Mouse (Mus musculus) bone marrow macrophage, adult 2 months (primary cell): ENCODE measurements at regions not wholly inside any gene's neighbourhood (a gene's known extent, or its start where the extent isn't known, plus 50 kb on each side); places are given as distances from the start of the nearest gene placed in this dataset.

Experiments used
- CTCF ChIP-seq: IDR thresholded peaks from 2 replicates; pipeline ENCODE4 v1.5.1; 2012; ENCODE audit warnings: low read depth, mild to moderate bottlenecking, low read length, moderate library complexity
- POLR2A ChIP-seq: IDR thresholded peaks from 2 replicates; pipeline ENCODE4 v1.6.1; 2012; ENCODE audit warnings: mild to moderate bottlenecking, low read depth, low read length, borderline replicate concordance

- no peak for TF ChIP-seq CTCF
- no peak for TF ChIP-seq POLR2A
Measured at GRCm38 (mm10) chr16:73450634-73451245, 960.9 kb downstream of the Robo2 start.
